Mouse (Mus musculus) T-helper 1 cell (primary cell): ENCODE measurements around the gene Slc35e4.
"Not testable (repeated sequence)": the region's sequence is repeated elsewhere in the genome, so short reads cannot be mapped to it uniquely, and the experiment has no call there.

Experiments used
- in situ Hi-C: fragments of 300-600 bp; cut with MboI, MseI; formaldehyde crosslinking; loops from one replicate; pipeline ENCODE4 v1.15.1; 2025; ENCODE audit warnings: high pct_unique_total_duplicates

Slc35e4 gene

DNA sequence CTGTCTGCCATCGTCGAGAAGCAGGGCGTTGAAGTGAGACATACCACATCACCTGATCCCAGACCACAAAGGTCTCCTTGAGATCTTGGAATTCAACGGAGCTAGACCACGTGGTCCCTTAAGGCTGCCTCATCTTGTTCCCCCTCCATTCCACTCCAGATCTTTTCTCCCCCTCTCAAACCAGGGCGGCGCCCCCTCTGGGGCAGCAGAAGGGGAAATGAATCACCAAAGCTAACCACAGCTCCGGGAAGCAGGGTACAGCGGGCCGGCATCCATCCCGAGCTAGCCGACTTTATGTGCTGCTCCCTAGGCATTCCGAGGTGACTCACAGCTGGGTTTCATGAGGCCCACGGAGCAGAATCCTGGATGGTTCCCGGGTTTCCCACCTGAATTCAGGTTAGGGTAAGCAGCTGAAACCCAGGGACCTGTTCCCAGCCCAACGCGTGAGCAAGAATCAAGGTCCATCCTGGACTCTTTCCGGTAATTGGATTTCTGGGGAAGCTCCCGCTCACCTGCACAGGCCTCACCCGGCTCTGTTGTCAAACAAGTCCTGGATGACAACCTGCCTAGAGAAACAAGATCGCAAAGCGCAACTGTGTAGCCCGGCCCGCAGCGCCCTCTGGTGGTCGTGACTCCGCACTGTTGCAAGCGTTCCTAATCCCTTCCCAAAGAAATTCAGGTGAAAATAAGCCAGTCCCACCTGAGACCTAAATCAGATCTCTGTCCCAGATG is at the start of gene Slc35e4:
Slc35e4 (minus strand) TSS at position 556 of the 732 bp plus-strand sequence.
- in situ Hi-C loops, result no loop called here

DNA sequence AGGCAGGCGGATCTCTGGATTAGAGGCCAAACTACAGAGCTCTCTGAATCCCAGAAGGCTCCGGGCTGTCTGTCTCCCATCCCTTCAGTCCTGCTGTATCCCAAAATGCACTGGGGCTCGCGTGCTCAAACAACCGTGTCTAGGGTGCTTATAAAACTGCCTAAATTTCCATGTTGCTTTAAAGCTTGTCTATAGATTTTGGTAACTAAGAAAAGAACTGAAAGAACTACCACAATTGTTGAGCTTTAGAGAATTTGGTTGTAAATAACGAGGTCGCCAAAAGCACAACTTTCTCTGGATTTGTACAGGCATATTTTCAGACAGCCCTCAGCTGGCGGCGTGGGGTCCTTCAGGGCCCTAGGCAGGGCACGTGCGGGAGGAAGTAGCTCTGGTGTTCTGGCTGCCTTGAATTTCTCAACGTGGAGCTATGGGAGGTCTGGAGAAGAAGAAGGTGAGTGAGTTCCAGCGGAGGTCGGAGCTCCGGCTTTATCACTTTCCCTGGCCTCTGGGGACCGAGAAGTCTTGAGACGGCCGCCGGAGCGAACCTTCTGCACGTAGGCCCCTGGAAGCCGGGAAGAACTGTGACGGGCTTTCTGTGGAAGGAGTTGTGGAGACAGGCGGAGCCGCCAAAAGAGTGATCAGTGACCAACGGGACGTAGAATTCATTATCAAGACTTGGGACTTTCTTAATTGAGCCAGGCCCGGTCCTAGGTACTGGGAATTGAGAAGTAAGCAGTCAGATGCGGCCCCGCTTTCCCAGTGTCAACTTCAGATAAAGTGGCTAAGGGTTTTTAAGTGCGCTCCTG is 49.3 kb upstream of the Slc35e4 start, which contains the start of gene Pes1:
Pes1 (plus strand) TSS at position 366 of the 806 bp plus-strand sequence.
- in situ Hi-C loops, result no loop called here

DNA sequence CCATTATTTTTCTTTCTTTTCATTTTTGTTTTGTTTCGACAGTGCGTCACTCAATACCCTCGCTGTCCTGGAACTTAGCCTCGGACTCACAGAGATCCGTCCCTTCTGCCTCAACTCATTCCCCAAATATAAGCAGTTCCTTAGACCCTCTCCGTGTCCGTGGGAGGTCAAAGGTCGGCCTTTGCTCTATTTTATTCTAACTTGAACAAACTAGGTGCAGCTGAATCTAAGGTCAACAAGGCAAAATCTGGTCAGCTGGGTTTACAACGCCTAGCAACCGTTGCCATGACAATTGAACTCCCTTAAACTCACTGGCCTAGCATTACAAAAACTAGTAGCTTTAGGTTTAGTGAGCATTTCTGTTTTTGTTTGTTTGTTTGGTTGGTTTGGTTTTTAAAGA is 48.7 kb upstream of the Slc35e4 start:
- in situ Hi-C loops, result no loop called here

DNA sequence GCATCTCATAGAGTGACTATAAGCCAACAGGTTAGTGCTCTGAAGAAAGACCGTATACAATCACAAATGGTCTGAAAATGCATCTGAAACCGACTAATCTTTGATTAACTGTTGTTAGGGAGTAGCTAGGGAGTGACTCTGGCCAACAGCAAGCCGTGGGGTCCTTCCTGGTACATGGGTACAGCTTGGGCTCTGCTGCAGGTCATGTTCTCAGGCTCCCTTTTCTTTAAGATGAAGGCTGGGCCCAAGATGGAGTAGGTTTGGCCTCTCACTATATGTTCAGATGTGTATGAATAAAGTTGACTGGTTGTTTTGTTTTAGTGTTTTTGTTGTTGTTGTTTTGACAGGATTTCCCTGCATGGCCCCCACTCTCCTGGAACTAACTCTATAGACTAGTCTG is 47.3 kb upstream of the Slc35e4 start:
- in situ Hi-C loops, result no loop called here

DNA sequence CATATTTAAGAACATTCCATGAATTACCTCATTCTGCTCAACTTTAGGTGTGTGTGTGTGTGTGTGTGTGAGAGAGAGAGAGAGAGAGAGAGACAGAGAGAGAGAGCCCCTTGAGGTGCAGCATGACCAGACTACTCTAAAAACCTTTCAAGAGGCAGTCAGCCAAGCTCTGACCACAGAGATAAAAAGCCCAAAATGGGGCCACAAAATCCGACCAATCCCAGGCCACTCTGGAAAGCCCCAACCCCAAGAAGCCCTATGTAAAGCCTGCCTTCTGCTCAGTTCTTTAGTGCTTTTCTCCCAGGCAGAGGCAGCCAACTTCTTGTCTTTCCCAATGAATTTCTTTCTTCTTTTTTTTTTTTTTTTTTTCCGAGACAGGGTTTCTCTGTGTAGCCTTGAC is 46.4 kb upstream of the Slc35e4 start:
- in situ Hi-C loops, result no loop called here

DNA sequence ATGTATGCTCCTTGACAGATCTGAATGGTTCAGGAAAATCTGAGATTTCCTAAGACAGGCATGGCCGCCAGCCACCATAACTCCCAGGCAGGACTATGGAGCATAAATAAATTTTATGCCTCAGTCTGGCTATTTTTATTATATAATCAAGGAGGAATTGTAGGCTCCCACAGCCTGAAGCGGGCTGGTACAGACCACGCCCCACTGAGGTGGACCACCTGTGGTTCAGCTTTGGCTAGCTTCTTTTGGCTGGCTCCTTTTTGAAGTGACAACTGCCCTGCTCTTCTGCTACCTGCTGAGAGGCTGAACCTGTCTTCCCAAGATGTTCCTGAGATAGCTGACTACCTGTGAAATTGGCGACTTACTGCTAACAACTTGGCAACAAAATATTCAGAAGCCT is 40.9 kb upstream of the Slc35e4 start:
- in situ Hi-C loops, result not testable (repeated sequence)

DNA sequence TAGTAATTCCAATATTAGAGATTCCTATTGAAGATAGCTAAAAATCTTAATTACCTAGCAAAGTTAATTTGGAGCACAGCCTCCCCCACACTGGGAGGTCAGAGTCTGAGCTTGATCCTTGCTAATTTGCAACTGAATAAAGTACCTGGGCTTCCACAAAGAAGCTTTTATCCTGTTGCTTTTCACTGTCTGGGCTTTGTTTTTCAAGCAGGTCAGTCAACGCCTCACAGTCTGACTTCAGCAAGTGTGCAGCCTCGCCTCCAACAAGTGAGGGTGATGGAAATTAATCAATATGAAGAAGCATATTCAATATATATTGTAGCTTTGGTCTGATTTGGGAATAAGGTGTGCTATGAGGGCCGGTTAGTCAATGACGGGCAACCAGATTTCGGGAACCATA is 40.4 kb upstream of the Slc35e4 start:
- in situ Hi-C loops, result not testable (repeated sequence)

DNA sequence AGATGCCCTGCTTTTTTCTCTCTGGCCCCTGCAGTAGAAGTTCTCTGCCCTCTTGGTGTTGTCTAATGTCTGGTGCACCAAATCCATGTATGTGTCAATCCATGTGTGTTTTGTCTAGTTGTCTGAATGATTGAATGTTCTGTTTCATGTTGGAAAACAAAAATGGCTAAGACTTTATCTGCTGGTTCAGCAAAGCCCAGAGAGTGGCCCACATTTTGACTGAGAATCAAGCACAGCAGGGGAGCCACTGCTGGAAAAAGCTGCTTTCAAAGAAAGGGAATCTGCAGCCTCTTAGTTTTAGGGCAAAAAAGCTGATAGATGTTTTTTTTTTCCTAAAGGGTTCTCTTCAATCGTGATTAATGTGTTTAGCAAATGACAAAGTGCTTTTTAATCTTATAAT is 31.9 kb upstream of the Slc35e4 start:
- in situ Hi-C loops, result no loop called here

DNA sequence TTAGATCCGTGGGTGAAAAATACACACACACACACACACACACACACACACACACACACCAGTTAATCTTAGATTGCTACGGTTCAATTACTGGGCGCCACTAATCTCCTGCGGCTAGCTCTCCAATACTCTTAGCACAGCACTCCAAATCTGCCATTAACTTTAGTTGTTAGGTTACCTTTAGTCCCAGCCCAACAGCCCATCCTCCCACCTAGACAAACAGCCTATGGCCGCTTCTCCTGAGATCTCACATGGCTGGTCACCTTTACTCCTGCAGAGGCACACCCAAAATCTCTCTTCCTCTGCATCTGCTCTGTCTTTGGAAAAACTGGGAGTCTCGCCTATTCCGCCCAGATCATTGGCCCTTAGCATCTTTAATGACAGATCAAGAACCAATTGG is 26.9 kb upstream of the Slc35e4 start:
- in situ Hi-C loops, result no loop called here

DNA sequence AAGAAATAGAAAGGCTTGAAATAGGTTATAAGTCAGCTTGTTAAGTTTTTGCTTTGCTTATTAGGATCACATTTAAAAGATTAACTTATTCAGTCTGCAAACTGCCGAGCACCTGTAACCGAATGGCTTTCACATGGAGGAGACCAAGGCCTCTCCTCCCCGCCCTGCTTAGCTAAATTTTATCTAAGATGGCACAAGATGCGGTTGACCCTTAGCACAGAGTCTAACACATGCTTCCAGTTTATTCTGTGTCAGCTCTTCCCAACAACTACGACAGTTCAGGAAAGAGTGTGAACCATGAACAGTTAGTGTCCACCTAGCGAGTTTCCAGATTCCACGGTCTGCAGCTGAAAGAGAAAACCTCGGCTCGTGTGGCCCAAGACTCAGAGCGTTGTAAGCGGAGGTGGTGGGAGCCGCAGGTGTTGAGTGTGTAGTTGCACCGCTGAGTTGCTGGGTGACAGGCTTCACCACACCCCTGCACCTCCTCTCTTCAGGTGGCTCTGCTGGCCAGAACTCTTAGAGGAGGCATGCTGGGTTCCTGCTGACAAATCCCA is 22.9 kb upstream of the Slc35e4 start:
- in situ Hi-C loops, result no loop called here

DNA sequence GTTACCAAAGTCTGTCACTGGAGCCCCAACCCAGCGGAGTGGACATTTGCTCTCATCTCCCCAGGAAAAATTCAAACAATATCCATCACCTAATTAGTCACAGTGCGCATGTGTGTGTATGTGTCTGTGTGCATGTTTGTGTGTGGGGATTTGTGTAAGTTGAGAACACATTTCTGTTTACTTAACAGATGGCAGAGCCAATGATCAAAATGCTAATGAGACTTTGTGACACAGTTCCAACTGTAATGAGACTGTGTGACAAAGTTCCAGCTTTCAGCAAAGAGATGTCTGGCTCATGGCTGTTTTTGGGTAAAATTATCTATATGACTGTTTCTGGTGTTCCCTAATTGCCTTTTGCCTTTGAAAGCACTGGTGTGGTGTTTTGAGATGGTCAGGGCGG is 21.9 kb upstream of the Slc35e4 start:
- in situ Hi-C loops, result no loop called here

DNA sequence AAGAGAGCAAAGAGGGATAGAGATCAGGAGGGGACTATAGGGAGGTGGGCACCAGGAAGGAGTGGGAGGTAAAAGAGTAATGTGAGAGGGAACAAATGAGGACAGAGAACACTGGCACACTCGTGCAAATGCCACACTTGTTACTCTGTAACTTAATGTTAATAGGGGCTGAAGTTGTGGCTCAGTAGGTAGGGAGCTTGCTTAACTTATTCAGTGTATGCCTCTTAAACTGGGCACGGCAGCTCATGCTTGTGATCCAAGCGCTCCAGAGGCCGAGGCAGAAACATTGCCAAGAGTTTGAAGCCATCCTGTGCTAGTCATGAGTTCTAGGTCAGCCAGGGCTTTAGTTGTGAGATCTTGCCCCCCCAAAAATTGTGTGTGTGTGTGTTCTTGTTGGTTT is 20.7 kb upstream of the Slc35e4 start:
- in situ Hi-C loops, result no loop called here

DNA sequence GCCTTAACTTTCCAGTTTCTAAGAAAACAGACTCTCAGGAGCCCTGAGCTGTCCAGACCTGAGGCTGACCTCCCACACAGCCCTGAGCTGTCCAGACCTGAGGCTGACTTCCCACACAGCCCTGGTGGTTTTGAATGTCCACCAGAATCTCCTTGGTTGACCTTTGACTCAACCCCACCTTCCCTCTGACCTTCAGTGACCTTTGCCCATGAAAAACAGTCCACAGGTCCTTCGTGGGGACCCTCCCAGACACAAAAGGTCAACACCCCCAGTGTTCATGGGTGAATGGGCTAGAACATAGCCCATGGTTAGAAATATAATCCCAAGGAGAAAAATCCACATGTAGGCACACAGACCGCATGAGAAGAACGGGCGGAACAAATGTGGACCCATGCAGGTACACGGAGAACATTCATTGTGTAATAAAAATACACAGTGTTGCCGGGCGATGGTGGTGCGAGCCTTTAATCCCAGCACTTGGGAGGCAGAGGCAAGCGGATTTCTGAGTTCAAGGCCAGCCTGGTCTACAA is 19.4 kb upstream of the Slc35e4 start:
- in situ Hi-C loops, result no loop called here

DNA sequence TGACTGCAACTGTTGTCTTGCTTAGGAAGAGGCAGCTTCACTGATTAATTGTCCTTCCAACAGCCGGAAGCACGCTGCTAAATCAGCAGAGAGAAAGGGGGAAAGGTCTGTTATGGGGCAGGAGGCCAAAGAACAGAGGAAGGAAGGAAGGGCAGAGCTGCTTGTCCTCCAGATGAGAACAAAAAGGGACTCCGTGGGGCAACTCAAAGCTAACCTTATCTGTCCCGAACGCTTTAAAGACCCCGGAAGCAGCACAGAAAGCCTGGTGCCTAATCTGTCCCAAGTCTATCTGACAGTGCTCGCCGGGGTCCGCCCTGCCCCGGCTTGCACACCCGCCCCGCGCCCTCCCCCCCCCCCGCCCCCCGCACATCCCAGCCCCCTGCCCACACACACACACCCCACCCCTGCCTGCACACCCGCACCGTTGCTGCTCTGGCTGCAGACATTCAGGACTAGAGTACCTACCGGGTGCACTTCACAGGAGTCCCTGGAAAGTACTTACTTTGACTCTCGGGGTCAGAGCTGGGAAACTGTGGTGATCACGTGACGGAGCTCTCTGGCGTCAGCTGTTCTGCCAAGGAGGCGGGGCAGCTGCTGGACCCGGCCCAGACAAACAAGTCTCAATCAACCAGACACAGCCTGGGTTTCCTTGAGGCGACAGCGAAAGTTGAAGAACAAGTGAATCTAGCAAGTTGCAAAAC is 17.2 kb upstream of the Slc35e4 start, which contains the start of gene Tcn2:
Tcn2 (minus strand) TSS at position 649 of the 701 bp plus-strand sequence.
- in situ Hi-C loops, result no loop called here

DNA sequence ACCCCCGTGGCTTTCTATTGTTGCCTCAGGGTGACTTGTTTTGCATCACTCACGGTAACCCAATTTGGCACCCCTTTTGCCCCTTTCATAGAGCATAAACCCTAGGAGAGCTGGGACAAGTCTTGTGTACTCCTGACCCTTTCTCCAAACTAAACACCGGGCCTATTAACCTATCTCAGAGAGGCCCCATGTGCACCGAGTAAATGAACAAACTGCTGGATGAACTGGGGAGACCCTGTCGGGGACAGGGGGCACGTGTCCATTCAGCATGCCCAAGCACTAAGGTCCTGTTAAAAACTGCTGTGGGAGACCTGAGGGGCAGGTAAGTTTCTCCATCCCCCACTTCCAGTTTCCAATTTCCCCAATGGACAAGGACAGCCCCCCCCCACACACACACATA is 16.5 kb upstream of the Slc35e4 start:
- in situ Hi-C loops, result no loop called here

DNA sequence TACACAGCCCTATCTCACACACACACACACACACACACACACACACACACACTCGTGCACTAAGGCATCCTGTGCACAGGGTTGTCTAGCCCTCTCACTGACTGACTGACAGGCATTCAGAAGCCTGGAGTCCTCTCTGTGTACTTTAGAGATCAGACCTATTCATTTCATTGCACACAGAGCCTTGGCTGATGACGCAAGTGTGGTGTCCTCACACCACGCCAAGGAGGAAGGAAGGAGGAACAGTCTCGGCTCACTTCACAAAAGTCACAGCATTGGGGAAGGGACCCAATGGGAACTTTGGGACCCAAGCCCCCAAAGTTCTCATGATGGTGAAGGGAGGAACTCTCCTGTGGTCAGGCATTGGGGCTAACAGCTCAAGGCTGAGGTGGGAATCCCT is 15.6 kb upstream of the Slc35e4 start:
- in situ Hi-C loops, result no loop called here

DNA sequence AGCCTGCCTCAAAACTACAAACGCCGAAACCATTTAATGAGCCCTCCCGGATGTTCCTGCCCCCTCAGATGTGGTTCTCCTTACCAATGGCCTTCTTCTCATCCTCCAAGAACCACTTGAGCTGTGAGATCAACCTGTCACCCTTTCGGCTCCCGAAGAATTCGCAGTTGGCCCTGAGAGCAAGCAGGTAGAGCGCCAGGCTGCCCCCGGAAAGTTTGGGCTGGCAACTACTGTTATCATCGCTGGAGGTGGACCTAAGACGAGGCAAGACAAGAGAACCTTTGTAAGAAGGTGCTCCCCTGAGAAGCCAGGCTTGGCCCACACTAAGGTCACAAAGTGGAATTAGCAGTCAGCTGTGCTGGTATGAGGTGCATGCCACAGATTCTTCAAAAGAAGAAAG is 11.5 kb upstream of the Slc35e4 start:
- in situ Hi-C loops, result no loop called here

DNA sequence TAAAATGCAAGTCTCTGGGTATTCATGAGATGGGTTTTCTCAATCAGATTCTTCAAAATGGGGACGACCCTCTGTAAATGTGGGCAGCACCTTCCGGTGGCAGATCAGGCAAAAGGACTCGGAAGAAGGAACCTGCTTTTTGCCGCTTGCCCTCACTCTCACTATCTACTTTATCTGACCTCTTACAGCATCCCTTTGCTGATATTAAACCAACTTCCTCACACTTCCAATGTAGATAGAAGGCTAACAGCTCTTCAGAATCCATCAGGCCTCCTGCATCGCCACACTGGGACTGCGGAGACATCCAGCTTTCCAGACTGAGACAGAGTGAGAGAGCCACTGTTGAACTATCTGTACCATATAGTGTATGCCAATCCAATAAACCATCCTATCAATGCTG is 8.3 kb upstream of the Slc35e4 start:
- in situ Hi-C loops, result no loop called here

DNA sequence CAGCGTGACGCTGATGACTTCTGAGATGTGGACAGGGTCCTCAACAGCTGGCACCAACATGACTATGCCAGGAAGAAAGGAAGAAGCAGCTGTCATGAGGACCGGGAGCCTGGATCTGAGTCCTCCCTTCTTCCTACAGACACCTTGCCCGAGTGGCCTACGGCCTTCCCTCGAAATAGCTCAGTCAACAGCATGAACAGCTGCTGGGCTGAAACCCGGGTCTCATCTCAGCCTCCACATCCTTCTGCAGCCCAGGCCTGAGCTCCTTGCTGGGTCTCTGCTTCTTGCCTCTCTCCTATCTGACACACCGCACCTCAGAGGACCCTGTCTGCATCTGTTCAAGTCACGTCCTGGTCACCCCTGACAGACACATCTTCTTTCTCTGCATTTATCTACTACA is 7.7 kb upstream of the Slc35e4 start:
- in situ Hi-C loops, result no loop called here

DNA sequence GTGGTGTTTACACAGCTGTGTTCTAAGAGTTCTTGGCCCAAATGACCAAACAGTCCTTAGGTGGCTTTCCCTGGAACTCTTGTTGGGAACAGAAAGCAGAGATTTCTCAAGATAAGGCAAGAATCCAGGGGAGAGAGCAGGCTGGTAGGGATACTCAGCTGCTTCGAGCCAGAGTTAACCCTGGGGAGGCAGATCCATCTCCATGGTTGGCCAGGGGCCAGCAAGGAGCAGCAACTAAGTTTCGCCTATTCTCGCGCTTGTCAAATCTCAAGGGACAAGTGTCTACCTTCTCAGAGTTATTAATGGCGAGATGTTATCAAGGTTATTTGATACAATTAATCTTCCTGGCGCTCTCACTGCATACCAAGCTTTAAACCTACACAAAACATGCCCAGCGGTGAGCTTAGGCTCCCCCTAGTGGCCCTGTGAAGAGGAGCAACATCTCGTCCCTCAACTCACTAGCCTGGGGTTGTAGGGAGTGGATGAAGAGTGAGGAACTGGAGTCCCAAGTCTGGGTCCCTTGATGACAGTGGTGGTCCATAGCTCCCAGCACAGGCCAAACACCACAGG is 6.9 kb upstream of the Slc35e4 start:
- in situ Hi-C loops, result no loop called here

DNA sequence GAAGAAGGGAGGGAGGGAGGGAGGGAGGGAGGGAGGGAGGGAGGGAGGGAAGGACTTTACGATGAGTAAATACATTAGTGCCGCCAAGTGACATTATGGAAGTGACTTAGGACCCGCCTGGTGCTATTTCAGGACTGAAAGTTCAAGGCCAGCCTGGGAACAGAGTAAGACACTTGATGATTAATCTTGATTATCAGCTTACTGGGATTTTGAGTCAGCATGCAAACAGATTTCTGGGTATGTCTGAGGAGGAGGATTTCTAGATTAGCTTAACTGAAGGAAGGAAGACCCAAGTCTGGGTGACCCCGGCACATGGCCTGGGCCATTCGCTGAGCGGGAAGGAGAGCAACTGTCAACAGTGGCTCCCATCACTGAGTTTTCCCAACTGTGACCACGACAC is 6.0 kb upstream of the Slc35e4 start:
- in situ Hi-C loops, result no loop called here

DNA sequence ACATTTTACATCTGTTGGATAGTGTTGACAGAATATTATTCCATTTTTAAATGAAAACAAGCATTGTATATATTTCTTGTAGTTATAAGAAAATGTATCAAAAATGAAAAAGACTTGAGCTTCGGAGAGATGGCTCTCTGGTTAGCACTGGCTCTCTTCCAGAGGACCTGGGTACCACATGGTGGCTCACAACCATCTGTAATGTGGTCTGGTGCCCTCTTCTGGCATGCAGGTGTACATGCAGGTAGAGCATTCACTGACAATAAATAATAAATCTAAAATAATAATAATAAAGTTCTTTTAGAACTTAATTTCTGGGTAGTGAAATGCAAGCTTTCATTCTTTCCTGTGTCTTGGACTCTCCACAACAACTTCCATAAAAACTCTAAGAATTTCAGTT is 4.3 kb upstream of the Slc35e4 start:
- in situ Hi-C loops, result no loop called here
